Mouse (Mus musculus) erythroblast, embryonic 14.5 days (primary cell): ENCODE measurements around the gene Cldn22.

Source experiments
- GATA1 ChIP-seq: IDR thresholded peaks from 2 replicates; pipeline ENCODE4 v1.6.1; 2012; ENCODE audit warnings: low read length, inconsistent platforms, mixed read lengths
- TAL1 ChIP-seq: IDR thresholded peaks from 3 replicates; pipeline ENCODE4 v1.6.1; 2012; ENCODE audit warnings: low read length, inconsistent platforms, mixed read lengths

DNA sequence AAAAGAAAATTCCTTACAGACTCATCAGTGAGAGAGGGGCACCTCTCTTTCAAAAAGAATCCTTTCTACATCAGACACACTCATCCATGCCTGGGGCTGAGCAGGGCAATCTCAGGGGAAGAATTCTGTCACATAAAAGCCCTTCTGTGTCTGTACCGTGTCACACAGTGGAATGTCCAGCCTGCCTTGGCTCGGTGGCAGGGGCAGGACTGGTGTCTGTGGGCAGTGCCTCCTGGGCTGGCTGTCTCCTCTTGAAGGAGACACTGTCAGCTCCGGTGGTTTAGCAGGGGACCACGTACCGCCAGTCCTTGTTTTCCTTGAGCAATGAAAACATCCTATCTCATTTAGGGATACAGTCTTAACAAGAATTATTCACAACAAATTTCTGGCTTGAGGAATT is 1.3 kb downstream of the Cldn22 start:
- no peak for TF ChIP-seq TAL1
- no peak for TF ChIP-seq GATA1
